Mouse (Mus musculus) kidney, embryonic 16.5 days (tissue): ENCODE results near the gene Grip2. TPM values are rescaled to one million over a fixed set of nuclear protein-coding genes. Genes with fewer than 3 reads are reported as not detected.

ENCODE experiments used
- ATAC-seq: fragments of 200-750 bp; cut with Nextera tagmentation; 2 replicates; pipeline ENCODE4 v1.8.0; 2017; ENCODE audit warnings: moderate TSS enrichment; ENCODE audit not compliant: low FRiP score, low TSS enrichment
- H3K27ac ChIP-seq: fragments of 300-500 bp; sonication (generic); 2 replicates; pipeline ENCODE4 v1.5.1; 2014; ENCODE audit warnings: low read length
- H3K27me3 ChIP-seq: fragments of 300-500 bp; sonication (generic); 2 replicates; pipeline ENCODE4 v1.6.1; 2014; ENCODE audit warnings: low read length, control low read depth, mixed read lengths; ENCODE audit not compliant: insufficient read depth
- H3K36me3 ChIP-seq: fragments of 300-500 bp; sonication (generic); 2 replicates; pipeline ENCODE4 v1.6.1; 2014; ENCODE audit warnings: low read length, control low read depth, mixed read lengths; ENCODE audit not compliant: insufficient read depth
- H3K4me1 ChIP-seq: fragments of 300-500 bp; sonication (generic); 2 replicates; pipeline ENCODE4 v1.6.1; 2014; ENCODE audit warnings: low read length, control low read depth, mixed read lengths; ENCODE audit not compliant: insufficient read depth
- H3K4me2 ChIP-seq: fragments of 300-500 bp; sonication (generic); replicated peaks from 2 replicates; pipeline ENCODE4 v1.6.1; 2014; ENCODE audit warnings: low read depth, low read length
- H3K4me3 ChIP-seq: fragments of 300-500 bp; sonication (generic); 2 replicates; pipeline ENCODE4 v1.5.1; 2014; ENCODE audit warnings: mild to moderate bottlenecking, low read length
- H3K9ac ChIP-seq: fragments of 300-500 bp; sonication (generic); replicated peaks from 2 replicates; pipeline ENCODE4 v1.6.1; 2014; ENCODE audit warnings: low read length
- H3K9me3 ChIP-seq: fragments of 300-500 bp; sonication (generic); 2 replicates; pipeline ENCODE4 v1.6.1; 2016; ENCODE audit warnings: low read length, control low read depth
- WGBS: fragments of 180-500 bp; shearing (Covaris S2); extraction: QIAGEN DNeasy Blood & Tissue Kit; methylation state at CpG from one replicate; pipeline ENCODE4 v1.1.7; 2014; 5-methylcytosine and 5-hydroxymethylcytosine counted together
- polyA plus RNA-seq: library from polyadenylated mRNA; unstranded; fragments of >200 nt; fragmentation: Nextera tagmentation; extraction: Ambion mirVana; gene quantifications from 2 replicates; pipeline ENCODE4 v1.2.1, GENCODE M21; 2015

Gene Grip2
- polyA plus RNA-seq, 1 experiment from 2014 or later = 0.84 TPM

DNA sequence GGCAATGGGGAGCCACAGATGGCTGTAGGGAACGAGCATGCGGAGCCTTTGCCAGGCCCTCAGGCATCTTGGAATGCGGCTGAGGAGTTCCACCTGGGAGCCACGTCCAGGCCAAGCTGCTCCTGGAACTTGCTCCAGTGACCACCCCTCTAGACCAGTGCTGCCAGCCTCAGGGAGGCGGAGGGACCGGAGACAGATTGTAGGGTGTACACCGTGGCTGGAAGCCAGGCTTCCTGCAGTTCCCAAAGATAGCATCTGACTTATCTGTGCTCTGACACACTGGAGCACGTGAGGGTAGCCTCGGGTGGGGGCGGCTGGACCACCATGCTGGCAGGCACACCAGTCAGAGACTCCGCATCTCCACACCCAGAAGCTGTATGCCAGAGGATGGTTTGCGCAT, 28.6 kb downstream of the Grip2 start:
- 61% methylated on average over 12 of the region's 12 CpGs for whole genome bisulfite sequencing
- no peak for ATAC-seq
- H3K27me3 ChIP-seq = no peaks in the 10 kb centered on the region
- H3K27ac ChIP-seq = no peak overlapping the region
- H3K4me2 ChIP-seq = no peak overlapping the region
- H3K9ac ChIP-seq = no peak overlapping the region
- peaks cover 10% of the 10 kb centered on the region; the same call in 1 of the 2 replicates for H3K4me1 ChIP-seq
- H3K36me3 ChIP-seq = no peaks in the 10 kb centered on the region
- no peak overlapping the region for H3K4me3 ChIP-seq
- H3K9me3 ChIP-seq = no peaks in the 10 kb centered on the region

DNA sequence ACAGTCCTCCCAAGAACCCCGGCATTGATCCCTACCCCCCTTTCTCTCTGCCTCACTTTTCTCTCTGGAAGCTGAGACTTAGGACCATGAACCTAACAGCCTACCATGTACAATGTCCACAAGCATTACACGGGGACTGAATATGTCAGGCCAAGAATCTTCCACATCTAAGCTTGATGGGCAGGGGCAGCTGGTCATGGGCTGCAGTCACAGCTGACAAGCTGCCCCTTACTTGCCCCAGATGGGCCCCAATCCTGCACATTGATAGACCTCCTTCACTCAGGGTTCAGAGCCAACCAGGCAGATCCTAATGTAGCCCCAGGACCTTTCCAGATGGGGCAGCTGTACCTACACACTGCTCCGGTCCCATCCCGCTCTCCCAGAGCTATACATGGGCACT, 30.3 kb downstream of the Grip2 start:
- Histone ChIP-seq H3K9ac (no peak overlapping the region), H3K36me3 (no peaks in the 10 kb centered on the region), H3K4me2 (no peak overlapping the region), H3K4me1 (peaks cover 10% of the 10 kb centered on the region; the same call in 1 of the 2 replicates), H3K9me3 (no peaks in the 10 kb centered on the region), H3K4me3 (no peak overlapping the region), H3K27me3 (no peaks in the 10 kb centered on the region), H3K27ac (no peak overlapping the region)
- 90% methylated on average over 4 of the region's 4 CpGs for WGBS
- no peak for ATAC-seq

DNA sequence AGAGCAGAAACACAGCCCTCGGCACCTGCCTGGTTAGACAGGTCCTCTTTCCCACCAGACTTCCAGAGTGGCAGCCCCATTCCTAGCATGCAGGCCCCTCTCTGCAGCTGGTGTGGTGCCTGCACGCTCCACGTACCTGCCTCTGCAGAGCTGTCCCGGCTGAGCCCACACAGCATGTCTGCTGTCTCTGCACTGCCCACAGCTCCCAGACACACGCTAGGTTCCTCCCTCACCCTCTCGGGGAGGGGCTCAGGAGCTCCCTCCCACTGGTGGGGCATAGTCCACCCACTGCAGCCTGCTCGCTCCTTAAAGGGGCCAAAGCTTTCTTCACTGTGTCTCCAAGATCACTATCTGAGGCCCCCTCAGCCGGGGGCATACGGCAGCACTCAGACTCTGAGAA, 31.0 kb downstream of the Grip2 start:
- 34% methylated on average over 9 of the region's 9 CpGs for WGBS
- Histone ChIP-seq H3K4me2 (0 out of 2 replicates have a peak overlapping the region, but pooled peaks have one; percentile 1), H3K27me3 (no peaks in the 10 kb centered on the region), H3K9me3 (no peaks in the 10 kb centered on the region), H3K4me3 (no peak overlapping the region), H3K4me1 (peaks cover 10% of the 10 kb centered on the region; the same call in 1 of the 2 replicates), H3K9ac (no peak overlapping the region), H3K36me3 (no peaks in the 10 kb centered on the region), H3K27ac (no peak overlapping the region)
- ATAC-seq = peak; percentile 82

DNA sequence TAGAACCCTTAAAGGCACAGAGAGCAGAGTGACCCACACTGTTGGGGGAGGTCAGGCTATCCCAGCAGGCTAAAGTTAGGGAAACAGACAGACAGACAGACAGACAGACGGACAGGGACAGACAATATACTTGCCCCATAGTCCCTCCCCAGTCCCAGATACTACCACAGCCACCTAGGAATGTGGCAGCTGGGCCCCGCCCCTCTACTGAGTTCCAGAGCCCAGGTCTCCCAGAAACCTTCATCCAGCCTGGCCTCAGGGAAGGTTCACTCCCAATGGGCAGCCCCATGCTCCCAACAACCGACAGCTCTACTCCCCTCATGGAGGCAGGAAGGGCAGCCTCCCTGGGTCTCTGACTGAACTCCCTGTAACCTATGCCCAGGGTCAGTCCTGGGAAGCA, 31.4 kb downstream of the Grip2 start:
- WGBS = 60% methylated on average over 3 of the region's 3 CpGs
- 0 out of 2 replicates have a peak, but pooled peaks have one; percentile 24 for ATAC-seq
- 0 out of 2 replicates have a peak overlapping the region, but pooled peaks have one; percentile 1 for H3K4me2 ChIP-seq
- H3K27ac ChIP-seq = no peak overlapping the region
- H3K9me3 ChIP-seq = no peaks in the 10 kb centered on the region
- no peaks in the 10 kb centered on the region for H3K27me3 ChIP-seq
- peaks cover 10% of the 10 kb centered on the region; the same call in 1 of the 2 replicates for H3K4me1 ChIP-seq
- H3K9ac ChIP-seq = no peak overlapping the region
- H3K4me3 ChIP-seq = no peak overlapping the region
- no peaks in the 10 kb centered on the region for H3K36me3 ChIP-seq

- no peaks in the 10 kb centered on the region for H3K4me1 ChIP-seq
- H3K9ac ChIP-seq = no peak overlapping the region
- no peak overlapping the region for H3K4me2 ChIP-seq
- H3K27ac ChIP-seq = no peak overlapping the region
- no peak for ATAC-seq
- WGBS = 85% methylated on average over 9 of the region's 9 CpGs
- H3K27me3 ChIP-seq = no peaks in the 10 kb centered on the region
- H3K9me3 ChIP-seq = no peaks in the 10 kb centered on the region
- H3K36me3 ChIP-seq = no peaks in the 10 kb centered on the region
- H3K4me3 ChIP-seq = no peak overlapping the region
Observed at GRCm38 (mm10) chr6:91788311-91788798, 38.7 kb downstream of the Grip2 start.

DNA sequence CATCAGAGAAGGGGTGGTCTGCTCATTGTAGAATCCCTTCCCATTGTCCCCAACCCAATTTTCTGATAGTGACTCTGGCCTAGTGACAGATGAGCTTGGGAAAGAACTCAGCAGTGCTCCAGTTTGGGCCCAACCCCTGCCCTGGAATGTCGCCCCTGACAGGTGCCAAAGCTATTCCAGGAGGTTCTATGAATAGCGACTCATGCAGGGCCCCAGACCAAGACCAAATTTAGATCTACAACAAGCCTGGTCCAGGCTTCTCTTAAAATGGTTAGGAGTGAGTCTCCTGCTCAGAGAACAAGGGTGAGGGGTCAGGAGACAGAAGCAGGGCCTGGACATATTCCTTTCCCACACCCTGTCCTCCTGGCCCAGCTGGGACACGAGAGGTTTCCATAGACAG, 42.0 kb downstream of the Grip2 start:
- Histone ChIP-seq H3K27me3 (no peaks in the 10 kb centered on the region), H3K27ac (no peak overlapping the region), H3K4me2 (no peak overlapping the region), H3K9ac (no peak overlapping the region), H3K36me3 (no peaks in the 10 kb centered on the region), H3K9me3 (no peaks in the 10 kb centered on the region), H3K4me3 (no peak overlapping the region), H3K4me1 (no peaks in the 10 kb centered on the region)
- WGBS = 77% methylated on average over 3 of the region's 3 CpGs
- no peak for ATAC-seq

DNA sequence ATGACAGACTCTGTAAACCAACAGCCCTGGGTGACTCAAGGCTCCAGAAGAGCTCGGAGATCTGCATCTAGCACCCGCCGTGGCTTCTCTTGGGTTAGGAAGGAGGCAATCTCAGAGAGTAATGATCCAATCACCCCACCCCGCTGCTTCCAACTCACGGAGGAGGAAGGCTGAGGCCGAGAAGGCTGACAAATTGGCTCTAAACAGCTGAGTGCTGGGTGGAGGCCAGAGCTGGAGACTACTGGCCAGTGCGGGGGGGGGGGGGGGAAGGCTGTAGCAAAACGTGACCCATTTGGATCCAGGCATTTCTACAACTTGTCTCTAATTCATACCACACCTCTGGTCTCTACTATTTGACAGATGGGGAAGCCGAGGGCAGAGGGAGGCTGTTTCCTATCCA, 47.8 kb downstream of the Grip2 start:
- Histone ChIP-seq H3K9me3 (no peaks in the 10 kb centered on the region), H3K4me3 (no peak overlapping the region), H3K9ac (no peak overlapping the region), H3K27ac (no peak overlapping the region), H3K36me3 (no peaks in the 10 kb centered on the region), H3K4me2 (no peak overlapping the region), H3K4me1 (no peaks in the 10 kb centered on the region), H3K27me3 (no peaks in the 10 kb centered on the region)
- no peak for ATAC-seq
- 43% methylated on average over 8 of the region's 9 CpGs for WGBS

DNA sequence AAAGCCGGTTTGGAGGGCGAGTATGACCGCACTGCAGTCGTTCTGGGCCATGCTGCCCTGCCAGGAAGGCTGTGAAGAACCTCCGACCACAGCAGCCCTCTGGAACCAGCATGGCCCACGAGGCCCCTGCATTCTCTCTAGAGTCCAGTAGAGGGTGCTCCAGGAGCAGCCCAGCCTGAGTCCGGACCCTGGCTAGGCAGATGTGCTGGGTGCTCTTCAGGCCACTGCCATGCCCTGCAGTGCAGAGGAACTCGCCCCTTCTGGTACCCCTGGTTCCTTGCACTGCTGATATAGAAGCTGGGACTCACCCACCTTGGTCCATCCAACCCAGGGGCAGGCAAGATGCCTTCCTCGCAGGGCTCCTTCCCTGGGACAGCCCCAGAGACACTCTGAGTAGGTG, 50.5 kb downstream of the Grip2 start:
- no peaks in the 10 kb centered on the region for H3K4me1 ChIP-seq
- peak; percentile 84 for ATAC-seq
- no peaks in the 10 kb centered on the region for H3K36me3 ChIP-seq
- H3K27ac ChIP-seq = no peak overlapping the region
- no peaks in the 10 kb centered on the region for H3K27me3 ChIP-seq
- no peaks in the 10 kb centered on the region; the same call in 1 of the 2 replicates for H3K9me3 ChIP-seq
- 14% methylated on average over 9 of the region's 9 CpGs for WGBS
- H3K9ac ChIP-seq = no peak overlapping the region
- H3K4me3 ChIP-seq = no peak overlapping the region
- H3K4me2 ChIP-seq = no peak overlapping the region

GRCm38 (mm10) chr6:91773951-91774350, 53.1 kb downstream of the Grip2 start:
- ATAC-seq = no peak
- no peaks in the 10 kb centered on the region for H3K4me1 ChIP-seq
- no peak overlapping the region for H3K27ac ChIP-seq
- no peaks in the 10 kb centered on the region for H3K36me3 ChIP-seq
- no peak overlapping the region for H3K4me3 ChIP-seq
- no peaks in the 10 kb centered on the region; the same call in 1 of the 2 replicates for H3K9me3 ChIP-seq
- H3K4me2 ChIP-seq = no peak overlapping the region
- H3K27me3 ChIP-seq = no peaks in the 10 kb centered on the region
- WGBS = 72% methylated on average over 5 of the region's 5 CpGs
- H3K9ac ChIP-seq = no peak overlapping the region

DNA sequence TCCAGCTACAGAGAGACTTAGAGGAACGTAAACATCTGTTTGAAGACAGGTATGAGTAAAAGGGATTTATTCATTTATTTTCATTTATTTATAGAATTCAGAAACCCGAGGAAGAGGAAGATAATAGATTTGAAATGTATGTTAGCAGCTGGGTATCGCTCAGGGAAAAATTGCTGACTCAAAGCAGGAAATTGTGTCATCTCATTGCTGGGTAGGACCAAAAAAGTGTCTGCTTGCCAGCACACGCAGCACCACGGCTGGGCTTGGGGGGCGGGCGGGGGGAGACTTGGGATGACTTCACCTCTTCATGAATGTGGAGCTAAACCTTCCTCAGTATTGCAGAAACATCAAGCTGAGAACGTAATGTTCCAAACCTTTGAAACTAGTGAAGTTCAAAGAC, 59.5 kb downstream of the Grip2 start:
- 81% methylated on average over 8 of the region's 8 CpGs for WGBS

More for the DNA sequence above, 59.5 kb downstream of the Grip2 start:
- H3K4me3 ChIP-seq = no peak overlapping the region
- no peaks in the 10 kb centered on the region for H3K27me3 ChIP-seq
- H3K36me3 ChIP-seq = no peaks in the 10 kb centered on the region
- no peak for ATAC-seq
- H3K27ac ChIP-seq = no peak overlapping the region
- no peak overlapping the region for H3K9ac ChIP-seq
- H3K4me2 ChIP-seq = no peak overlapping the region
- no peaks in the 10 kb centered on the region; the same call in 1 of the 2 replicates for H3K9me3 ChIP-seq
- H3K4me1 ChIP-seq = no peaks in the 10 kb centered on the region
